Mouse (Mus musculus) adrenal gland, adult (tissue): ENCODE results near the gene 4930426L09Rik.
"Not testable (repeated sequence)": the region's sequence is repeated elsewhere in the genome, so short reads cannot be mapped to it uniquely, and the experiment has no call there.

Experiments
- DNase-seq, 2 experiments: peaks; one replicate each; pipeline ENCODE4 v3.0.0; 2022 to 2023; ENCODE audit warnings: low spot score in 1 of 2; ENCODE audit not compliant: inconsistent age in 2 of 2

4930426L09Rik gene

DNA sequence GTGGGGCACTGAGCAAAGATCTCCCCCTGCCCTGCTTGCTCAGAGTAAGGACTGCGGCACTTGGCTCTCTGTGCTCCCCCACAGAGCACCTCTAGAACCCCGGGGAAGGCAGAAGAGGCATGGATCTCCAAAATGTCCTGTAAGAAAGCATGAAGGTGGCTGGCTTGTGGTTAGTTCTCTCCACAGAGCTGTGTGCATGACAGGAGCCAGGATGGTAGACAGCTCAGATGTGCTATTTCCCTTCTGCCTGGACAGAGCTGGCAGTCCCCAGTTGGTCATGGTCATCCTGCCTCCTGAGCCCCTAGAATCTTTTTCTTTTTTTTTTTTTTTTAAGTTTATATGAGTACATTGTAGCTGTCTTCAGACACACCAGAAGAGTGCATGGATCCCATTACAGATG lies 27.7 kb upstream of the 4930426L09Rik start:
- DNase-seq = no peak

DNA sequence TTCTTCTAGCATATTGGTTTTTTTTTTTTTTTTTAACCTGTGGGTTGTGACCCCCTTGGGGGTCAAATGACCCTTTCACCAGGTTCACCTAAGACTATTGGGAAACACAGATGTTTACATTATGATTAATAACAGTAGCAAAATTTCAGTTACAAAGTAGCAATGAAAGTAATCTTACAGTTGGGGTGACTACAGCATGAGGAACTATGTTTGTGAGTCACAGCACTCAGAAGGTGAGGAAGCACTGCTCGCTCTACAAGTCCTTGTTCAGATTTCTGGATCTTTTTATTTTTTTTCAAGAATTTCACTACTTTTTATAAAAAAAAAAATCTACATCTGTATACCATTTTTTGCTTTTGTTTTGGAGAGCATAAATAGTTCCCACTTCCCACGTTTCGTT lies 26.6 kb upstream of the 4930426L09Rik start:
- no peak for DNase-seq

DNA sequence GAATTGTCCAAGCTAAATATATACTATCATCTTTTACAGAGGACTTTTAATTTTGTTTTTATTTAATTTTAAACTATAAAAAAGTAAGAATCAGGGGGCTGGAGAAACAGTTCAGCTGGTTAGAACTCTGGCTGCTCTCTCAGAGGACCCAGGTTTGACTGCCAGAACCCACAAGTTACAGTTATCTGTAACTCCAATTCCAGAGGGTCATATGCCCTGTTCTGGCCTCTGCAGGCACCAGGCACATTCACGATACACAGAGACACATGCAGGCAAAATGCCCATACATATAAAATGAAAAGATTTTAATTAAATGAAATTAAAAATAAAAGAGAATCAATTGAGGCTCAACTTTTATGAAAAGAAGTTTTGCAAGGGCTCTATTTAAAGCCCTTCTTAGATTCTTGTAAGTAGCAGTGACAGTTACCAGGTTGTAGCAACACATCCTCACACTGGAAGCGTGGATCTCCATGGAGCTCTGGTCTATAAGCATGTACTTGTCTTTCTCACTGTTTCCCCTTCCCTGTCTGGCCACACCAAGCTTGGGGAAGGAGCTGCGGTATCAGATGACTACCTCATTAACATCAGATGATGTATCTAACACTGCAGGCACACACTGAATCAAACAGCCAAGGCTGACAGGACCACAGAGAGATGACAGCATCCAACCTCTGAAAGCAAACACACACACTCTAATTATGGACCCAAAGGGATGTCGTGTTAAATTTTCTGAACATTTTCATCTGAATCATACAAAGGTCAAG lies 23.1 kb upstream of the 4930426L09Rik start:
- DNase-seq = no peak

DNA sequence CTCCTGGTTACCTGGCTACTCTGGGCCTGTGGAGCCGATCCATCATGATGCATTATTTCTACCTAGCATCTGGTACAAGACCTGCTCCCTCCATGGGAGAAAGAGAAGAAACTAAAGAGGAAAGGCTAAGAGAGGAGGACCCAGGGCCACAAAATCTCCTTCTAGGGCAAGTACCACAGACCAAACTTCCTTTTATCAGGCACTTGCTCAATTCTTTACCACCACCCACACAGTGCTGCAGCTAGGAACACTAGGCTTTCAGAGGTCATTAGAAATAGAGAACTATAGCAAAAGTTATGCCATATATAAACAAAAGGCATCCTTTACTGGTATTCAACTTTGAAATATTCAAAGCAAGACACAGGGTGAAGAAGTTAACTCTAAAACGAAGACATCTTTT lies 22.0 kb upstream of the 4930426L09Rik start:
- no peak for DNase-seq

DNA sequence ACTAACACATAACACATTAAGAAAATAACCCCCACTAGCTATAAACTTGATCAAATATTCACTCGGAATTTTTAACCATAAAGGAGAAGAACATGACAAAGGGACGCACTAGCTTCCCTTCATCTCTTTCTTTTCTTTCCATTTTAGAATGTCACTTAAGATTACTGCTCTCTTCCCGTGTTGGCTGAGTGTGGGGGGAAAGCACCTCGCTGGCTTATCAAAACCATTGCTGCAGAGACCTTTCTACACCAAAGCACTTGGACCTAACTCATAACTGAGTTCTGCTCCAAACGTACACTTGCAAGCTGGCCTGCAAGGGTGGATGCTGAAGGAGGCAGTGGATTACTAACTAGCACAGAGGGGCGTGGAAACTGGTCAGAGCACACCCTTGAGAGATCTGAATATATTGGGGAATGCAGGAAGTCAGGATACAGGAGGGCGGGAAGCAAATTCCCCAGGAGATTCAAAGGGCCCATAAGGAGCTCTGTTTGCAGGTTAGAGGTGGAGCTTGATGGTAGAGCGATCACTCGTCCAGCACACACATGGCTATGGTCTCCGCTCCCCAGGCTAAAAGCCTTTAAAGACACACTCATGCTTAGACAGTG lies 20.8 kb upstream of the 4930426L09Rik start:
- DNase-seq = no peak

DNA sequence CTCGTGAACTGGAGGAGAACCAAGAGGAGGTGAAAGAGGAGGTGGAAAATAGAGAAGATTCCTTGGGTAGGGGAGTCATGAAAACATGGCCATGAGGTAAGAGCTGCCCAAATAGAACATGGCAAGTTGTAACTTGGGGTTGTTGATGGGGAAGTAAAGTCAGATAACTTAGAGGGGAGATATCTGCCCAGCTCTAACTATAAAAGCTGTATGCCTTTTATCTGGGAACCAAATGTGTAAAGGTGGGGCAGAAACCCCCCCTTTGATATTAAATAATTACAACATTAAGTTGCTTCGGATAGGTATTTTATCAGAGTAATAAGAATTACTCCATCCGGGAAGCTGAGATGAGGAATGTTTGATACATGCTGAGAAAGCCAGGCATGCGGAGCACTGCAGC lies 19.1 kb upstream of the 4930426L09Rik start:
- DNase-seq = no peak

DNA sequence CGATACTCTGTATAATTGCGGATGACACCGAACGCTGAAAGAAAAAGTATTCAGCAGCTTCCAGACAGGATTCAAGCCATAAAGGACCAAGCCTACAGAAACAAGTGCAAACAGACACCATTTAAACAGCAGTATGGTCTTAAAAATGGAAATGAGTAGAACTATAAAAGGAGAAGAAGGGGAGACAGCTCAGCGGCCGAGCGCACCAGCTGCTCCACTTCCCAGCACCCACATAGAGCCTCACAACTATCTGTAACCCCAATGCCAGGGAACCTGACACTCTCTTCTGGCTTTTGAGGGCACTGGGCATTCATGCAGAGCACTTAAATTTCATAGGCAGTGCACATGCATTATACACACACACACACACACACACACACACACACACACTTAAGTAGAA lies 18.5 kb upstream of the 4930426L09Rik start:
- no peak for DNase-seq

DNA sequence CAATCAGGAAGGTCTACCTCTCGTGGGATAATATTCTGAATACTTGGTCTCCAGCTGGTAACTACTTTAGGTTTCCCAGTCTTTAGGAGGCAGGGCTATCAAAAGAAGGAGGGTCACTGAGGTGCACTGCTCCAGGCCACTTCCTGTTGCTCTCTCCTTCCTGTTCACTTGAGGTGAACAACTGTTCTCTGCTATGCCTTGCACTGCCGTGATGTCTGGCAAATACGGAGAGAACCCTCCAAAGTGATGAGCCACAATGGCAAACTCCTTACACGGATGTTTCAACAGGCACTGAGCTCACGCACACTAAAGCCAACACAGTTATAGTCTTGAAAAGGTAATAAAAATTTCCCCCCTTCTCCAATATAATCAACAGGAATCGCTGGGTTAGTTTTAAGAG lies 15.6 kb upstream of the 4930426L09Rik start:
- DNase-seq = no peak

DNA sequence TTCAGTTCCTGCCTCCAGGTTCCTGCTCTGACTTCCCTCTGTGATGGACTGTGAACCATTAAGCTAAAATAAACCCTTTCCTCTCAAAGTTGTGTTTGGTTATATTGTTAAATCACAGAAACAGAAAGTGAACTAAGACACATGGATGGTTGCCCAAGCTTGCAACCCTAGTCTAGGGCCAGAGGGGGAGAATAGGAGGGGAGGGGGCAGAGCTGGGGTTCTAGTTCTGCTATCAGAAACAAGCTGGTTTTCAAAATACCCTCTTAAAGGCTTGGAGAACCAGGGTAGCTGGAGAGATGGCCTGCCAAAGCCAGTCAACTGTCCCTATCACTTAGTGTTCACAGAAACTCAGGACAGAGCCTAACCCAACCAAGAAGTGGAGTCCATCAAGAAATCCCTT lies 14.6 kb upstream of the 4930426L09Rik start:
- no peak for DNase-seq

DNA sequence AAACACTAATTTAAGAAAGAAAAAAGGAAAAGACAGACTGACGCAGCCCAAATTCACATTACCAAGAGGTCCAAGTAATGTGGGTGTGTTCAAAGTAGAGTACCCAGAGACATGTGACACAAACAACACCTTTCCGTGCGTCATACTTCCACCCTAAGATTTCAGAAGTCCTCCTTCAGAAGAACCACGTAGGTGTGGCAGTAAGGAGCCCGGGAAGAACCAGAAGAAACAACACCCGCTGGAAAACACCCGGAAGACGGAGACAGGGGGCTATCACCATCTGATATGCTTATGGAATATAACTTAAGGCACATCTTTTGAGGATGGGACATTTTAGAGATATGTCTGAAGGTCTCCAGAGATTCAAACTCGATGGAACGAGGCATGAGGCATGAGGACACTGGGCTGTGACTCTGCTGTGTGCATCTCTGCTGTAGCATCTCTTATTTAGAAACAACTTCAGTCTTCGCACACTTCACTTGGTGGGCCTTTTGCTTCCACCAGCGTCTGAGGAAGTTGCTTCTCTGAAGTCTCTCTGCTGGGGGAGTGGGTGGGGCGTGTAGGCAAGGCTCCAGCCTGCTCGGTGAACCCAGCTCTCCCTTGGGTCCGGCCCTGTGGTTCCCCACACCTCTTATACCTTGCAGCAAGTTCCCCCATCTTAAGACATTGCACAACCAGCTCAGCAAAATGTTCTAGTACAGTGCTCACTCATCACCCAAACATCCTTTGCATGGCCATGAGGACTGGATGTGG lies 13.9 kb upstream of the 4930426L09Rik start:
- peak in 1 of 2 experiments; percentile 33 for DNase-seq

DNA sequence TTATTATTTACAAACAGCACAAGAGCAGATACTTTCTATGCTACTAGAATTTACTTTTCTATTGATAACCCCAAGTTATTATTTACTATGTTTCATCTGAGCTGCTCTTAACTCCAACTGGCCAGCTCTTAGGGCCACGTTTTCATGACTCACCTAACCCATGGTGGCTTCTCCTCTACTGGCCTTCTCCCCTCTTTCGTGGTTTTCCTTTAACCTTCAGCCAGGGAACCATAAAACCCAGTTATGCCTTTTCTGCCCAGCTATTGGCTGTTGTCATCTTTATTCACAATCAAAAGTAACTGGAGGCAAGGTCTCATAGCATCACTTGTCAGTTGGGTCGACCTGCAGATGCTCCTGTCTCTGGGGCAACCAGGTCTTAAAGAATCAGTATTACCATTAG lies 12.6 kb upstream of the 4930426L09Rik start:
- DNase-seq = no peak

DNA sequence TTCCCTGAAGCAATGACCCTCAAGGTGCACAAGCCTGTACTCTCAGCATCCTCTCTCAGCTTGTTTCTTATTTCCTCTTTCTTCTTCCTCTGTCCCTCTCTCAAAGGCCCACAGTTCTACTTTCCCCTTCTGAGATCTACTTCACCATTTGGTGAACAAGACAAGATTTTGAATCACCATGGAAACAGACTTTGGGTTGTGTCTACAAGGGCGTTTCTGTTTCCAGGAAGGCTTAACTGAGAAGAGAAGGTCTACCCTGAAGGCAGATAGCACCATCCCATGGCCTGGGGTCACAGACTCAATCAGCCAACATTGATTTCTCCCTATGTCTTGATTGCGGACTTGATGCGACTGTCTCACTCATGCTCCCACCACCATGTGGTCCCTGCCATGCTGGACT lies 9.3 kb upstream of the 4930426L09Rik start:
- no peak for DNase-seq

DNA sequence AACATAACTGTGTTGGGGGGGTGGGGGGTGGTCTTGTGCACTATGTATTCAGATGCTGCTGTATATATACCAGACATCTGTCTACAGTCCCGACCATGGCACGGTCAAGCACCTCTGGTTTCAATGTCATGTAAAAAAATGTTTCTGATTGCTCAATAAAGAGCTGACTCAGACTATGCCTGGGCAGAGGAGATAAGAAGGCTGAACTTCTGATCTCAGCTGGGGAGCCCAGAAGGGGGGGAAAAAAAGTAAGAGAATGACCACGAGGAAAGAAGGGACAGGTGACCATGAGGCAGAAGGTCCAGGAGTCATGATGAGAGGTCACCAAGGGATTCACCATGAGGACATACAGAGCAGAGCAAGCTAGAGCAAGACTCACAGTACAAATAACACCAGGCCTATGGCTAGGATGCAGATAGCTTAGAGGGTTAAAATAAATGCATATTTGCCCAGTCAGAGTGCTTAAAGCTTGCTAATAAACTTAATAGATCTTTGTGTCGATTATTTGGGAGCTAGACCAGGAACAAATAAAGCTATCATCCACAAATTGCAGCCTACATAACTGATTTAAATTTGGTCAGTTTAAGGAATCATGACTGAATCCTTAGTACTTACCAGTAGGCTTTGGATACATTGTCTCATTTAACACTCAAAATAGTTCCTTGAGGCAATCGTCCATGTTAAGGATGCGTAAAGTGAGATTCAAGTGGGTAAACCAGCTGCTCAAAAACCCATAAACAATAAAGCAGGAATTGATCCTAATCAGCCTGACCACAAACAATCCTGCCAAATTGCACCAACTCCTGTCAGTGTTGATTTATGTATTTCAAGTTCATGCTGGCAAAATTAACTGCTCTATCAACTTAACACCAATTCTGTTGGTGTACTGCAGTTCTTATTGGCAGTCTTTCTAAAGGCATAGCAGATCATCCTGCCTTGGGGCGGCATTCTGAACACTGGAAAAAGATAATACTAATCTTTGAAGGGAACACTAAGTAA lies 5.3 kb upstream of the 4930426L09Rik start:
- peak; percentile 61 to 86 for DNase-seq

DNA sequence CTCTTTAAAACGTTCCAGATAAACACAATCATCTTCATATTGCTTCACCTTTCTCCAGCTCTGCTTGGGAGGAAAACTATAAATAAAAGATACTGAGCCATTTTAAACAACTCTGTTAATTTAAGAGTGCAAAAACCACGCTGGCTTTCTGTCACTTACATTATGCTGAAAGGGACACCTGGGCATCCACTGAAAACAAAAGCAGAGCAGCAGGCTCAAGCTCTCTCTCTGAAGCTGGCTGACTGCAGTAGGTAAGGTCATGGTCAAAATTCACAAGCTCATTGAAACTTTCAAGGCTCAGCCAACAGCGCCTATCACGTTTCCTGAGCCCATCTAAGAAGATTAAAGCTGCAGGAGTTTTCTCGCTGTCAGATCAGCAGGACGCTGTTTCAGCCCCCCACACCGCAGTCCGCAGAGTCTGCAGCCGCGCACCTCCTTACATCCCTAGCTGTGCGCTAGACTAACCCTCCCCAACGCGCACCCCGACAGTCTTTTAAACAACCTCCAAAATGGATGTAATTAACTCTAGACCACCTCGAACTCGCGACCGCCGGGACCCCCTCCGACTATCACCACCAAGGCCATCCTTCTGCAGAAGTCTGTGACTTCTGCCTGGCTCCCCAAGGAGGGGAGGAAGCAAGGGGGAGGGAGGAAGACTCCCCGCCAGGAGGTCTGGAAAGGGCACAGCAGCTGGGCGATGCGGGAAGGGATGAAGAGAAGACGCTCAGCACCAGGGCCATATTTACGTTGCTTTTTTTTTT lies 1.5 kb upstream of the 4930426L09Rik start:
- DNase-seq = peak; percentile 52 to 85

DNA sequence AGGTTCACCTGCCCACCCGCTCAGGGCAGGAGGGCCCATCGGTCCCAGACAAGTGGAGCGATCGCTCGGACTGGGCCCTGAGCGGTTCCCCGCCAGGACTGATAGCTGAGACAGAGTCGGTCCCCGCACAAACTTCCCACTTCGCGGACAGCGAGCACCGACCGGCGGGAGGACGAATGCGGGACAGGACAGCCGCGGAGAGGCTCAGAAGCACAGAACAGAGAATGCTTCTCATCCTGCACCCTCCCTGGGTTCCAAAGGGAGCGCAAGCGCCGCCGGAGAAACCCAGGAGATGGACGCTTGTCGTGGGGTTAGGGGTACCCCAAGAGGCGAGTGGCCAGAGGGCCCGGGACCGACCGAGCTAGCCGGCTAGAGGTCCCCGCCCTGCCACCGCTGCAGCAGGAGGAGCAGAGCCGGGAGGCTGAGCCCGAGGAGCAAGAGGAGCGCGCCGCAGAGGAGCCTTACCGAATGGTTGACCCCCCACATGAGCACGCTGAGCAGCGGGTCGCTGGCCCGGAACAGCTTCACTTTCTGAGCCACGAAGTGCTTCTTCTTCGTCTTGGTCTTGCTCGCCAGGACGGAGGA lies 664 bp upstream of the 4930426L09Rik start:
- DNase-seq = peak in 1 of 2 experiments; percentile 88

DNA sequence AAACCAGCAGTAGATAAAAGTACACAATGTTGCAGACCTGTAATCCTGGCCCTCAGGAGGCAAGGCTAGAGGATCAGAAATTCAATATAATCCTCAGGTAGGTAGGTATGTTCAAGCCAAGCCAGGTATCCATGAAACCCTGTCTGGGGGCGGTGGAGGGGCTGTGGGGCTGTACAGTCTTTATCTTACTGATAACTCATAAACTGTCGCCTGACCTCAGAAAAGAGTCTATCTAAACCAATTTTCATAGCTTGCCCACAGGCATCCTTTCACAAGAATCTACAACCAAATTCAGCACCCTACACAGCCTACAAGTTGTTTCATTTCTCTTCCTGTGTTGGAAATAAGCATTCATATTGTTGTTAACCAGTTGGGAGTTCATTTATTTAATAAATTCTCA lies 1.3 kb downstream of the 4930426L09Rik start:
- DNase-seq = no peak

DNA sequence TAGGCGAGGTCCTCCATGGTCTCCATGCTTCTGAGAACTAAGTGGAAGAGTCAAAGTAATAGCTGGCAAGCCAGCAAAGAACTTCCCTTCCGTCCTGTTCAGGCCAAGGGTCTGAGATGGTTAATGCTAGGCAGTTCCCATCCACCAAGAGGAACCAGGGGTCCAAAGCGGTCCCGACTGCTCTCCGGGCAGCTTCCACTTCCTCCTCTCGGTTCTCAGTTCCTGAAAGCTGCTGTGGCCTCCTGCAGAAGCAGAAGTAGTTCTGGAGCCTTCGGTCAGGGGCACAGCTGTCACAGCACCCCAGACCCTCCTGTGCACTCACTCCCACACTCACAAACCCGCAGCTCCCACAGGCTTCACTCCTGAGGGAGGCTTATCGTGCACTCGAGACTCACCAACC lies 6.7 kb downstream of the 4930426L09Rik start:
- peak; percentile 26 to 44 for DNase-seq

DNA sequence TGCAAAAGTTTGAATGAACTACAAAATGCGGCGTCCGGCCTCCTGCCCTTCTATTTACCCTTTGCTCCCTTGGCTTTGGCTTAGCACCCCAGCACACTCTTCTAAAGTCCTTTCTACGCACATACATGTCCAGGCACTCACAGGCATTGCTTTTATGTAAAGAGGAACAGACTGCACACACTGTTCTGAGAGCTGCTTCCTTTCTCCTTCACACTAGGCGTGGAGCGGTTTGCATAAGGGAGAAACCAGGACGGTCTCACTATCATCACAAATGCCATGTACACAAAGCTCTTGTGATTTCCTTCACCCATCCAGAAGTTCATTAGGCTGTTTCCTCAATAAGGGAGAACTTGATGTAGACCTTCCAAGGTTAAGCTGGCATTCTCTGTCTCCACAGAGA lies 8.0 kb downstream of the 4930426L09Rik start:
- no peak for DNase-seq

DNA sequence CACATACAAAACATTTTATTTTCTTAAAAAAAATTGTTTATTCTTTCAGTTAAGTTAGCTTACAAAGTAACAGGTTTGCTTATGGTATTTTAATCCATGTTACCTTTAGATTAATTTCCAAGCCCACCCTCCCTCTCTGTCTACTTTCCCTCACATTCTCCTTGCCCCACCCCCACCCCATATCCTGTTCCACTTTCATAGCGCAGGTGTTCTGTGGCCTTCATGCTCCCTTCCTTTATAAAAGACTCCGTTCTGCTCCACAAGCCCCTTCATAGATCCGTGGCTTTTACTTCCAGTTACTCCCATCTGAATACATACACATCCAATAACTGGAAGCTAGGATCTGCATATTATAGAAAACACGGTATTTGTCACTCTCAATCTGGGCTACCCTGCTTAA lies 9.4 kb downstream of the 4930426L09Rik start:
- DNase-seq = no peak

DNA sequence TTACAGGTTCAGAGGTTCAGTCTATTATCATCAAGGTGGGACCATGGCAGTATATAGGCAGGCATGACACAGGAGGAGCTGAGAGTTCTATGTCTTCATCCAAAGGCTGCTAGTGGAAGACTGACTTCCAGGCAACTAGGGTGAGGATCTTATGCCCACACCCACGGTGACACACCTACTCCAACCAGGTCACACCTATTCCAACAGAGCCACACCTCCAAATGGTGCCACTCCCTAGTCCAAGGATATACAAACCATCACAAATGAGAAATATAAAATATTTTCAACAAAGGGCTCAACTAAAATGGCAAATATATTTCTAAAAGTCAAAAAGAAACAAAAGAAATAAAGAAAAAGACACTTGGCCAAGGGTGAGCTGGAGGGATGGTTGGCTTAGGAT lies 12.4 kb downstream of the 4930426L09Rik start:
- not testable (repeated sequence) for DNase-seq
